Mouse (Mus musculus) small intestine, adult 2 months (tissue): ENCODE measurements around the gene Sf3b1.

Source experiments
- CTCF ChIP-seq: fragments of 200-500 bp; IDR thresholded peaks from 2 replicates; pipeline ENCODE4 v1.5.1; 2012; ENCODE audit warnings: low read depth, mild to moderate bottlenecking, control low read depth, inconsistent platforms, low read length, moderate library complexity, mixed read lengths; ENCODE audit not compliant: insufficient replicate concordance, insufficient read length; ENCODE audit errors: extremely low read depth
- POLR2A ChIP-seq: fragments of 200-500 bp; IDR thresholded peaks from 2 replicates; pipeline ENCODE4 v1.6.1; 2012; ENCODE audit warnings: low read depth, mild to moderate bottlenecking, control low read depth, inconsistent platforms, low read length, moderate library complexity

GRCm38 (mm10) chr1:54986248-54986647, 41.0 kb downstream of the Sf3b1 start:
- TF ChIP-seq CTCF, result no peak
- TF ChIP-seq POLR2A, result no peak
